Mouse (Mus musculus) small intestine, adult 2 months (tissue): ENCODE measurements around the gene Gm10198. TPM values are rescaled to one million over a fixed set of nuclear protein-coding genes. Genes with fewer than 3 reads are reported as not detected.

Experiments
- H3K27ac ChIP-seq: fragments of 200-500 bp; 2 replicates; pipeline ENCODE4 v1.5.1; 2012; ENCODE audit warnings: low read depth, low read length, control low read depth, inconsistent platforms; ENCODE audit not compliant: insufficient read depth
- H3K27me3 ChIP-seq: fragments of 200-500 bp; 2 replicates; pipeline ENCODE4 v1.6.1; 2012; ENCODE audit warnings: mild to moderate bottlenecking, moderate library complexity, low read length, inconsistent platforms; ENCODE audit not compliant: control insufficient read depth, insufficient read depth
- H3K36me3 ChIP-seq: fragments of 200-500 bp; 2 replicates; pipeline ENCODE4 v1.6.1; 2012; ENCODE audit warnings: mild to moderate bottlenecking, low read length, control low read depth, inconsistent platforms; ENCODE audit not compliant: control insufficient read depth, insufficient read depth
- H3K4me1 ChIP-seq: fragments of 200-500 bp; 2 replicates; pipeline ENCODE4 v1.6.1; 2012; ENCODE audit warnings: low read length, inconsistent platforms, mixed read lengths; ENCODE audit not compliant: control insufficient read depth, insufficient read depth, insufficient read length
- H3K4me3 ChIP-seq: fragments of 200-500 bp; 2 replicates; pipeline ENCODE4 v1.5.1; 2012; ENCODE audit warnings: low read depth, mild to moderate bottlenecking, control low read depth, inconsistent platforms, low read length, moderate library complexity
- CTCF ChIP-seq: fragments of 200-500 bp; IDR thresholded peaks from 2 replicates; pipeline ENCODE4 v1.5.1; 2012; ENCODE audit warnings: low read depth, mild to moderate bottlenecking, control low read depth, inconsistent platforms, low read length, moderate library complexity, mixed read lengths; ENCODE audit not compliant: insufficient replicate concordance, insufficient read length; ENCODE audit errors: extremely low read depth
- POLR2A ChIP-seq: fragments of 200-500 bp; IDR thresholded peaks from 2 replicates; pipeline ENCODE4 v1.6.1; 2012; ENCODE audit warnings: low read depth, mild to moderate bottlenecking, control low read depth, inconsistent platforms, low read length, moderate library complexity
- WGBS: fragments of 180-500 bp; shearing (Covaris S2); methylation state at CpG from one replicate; pipeline ENCODE4 v1.1.7; 2018; 5-methylcytosine and 5-hydroxymethylcytosine counted together
- polyA plus RNA-seq: library from polyadenylated mRNA; depleted of rRNA; stranded (reverse); fragments of >200 nt; gene quantifications from 2 replicates; pipeline ENCODE4 v1.2.3, GENCODE M21; 2012

Gm10198 gene
- polyA plus RNA-seq, 1 experiment, result not detected

DNA sequence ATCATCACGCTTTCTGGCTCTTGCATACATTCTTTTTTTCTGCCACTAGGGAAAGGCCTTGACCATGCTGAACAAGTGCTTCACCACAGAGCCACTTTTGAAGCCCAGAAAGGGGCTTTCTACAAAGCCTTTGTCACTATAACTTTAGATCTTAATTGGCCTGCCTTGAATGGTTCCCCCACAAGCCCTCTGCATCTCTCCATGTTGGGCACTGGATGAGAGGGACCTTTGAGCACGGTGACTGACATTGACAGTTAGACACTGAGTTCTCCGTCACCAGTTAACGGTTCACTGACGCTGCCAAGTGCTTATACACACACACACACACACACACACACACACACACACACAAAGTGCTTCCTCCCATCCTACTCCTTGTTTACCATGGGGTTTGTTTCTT is 30.0 kb upstream of the Gm10198 start:
- 81% methylated on average over 5 of the region's 5 CpGs for WGBS
- no peaks in the 10 kb centered on the region for H3K36me3 ChIP-seq
- H3K4me1 ChIP-seq, result peaks cover 2% of the 10 kb centered on the region; the same call in 1 of the 2 replicates
- TF ChIP-seq POLR2A, result no peak
- no peak for TF ChIP-seq CTCF
- H3K27me3 ChIP-seq, result no peaks in the 10 kb centered on the region
- no peak overlapping the region for H3K27ac ChIP-seq
- no peak overlapping the region for H3K4me3 ChIP-seq

- TF ChIP-seq POLR2A (no peak), CTCF (peak; percentile 55; the same call in 1 of the 2 replicates)
- WGBS, result 30% methylated on average over 4 of the region's 4 CpGs
- no peaks in the 10 kb centered on the region for H3K27me3 ChIP-seq
Measured at GRCm38 (mm10) chr13:111574196-111574595, 18.4 kb upstream of the Gm10198 start.

DNA sequence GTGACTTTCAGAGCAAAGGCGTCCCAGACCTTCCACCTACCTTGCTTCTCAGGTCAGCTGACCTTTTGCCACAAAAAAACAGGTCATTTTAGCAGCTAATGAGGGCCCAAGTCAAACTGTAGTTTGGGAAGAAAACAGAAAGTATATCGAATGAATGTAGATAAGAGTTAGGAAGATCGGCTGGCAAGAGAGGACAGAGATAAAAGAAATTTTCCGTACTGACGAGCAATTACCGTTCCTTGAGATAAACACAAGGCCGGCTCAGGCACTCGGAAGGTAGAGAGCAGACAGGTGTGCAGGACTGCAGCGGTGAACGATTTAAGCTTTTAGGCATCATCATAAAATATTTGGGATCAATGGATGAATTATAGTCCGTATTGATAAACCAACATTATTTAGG is 15.4 kb upstream of the Gm10198 start:
- WGBS, result 55% methylated on average over 11 of the region's 11 CpGs
- TF ChIP-seq CTCF, result no peak
- no peak for TF ChIP-seq POLR2A
- H3K36me3 ChIP-seq, result no peaks in the 10 kb centered on the region
- H3K27ac ChIP-seq, result no peak overlapping the region
- H3K27me3 ChIP-seq, result no peaks in the 10 kb centered on the region
- no peak overlapping the region for H3K4me3 ChIP-seq
- H3K4me1 ChIP-seq, result no peaks in the 10 kb centered on the region

More at GRCm38 (mm10) chr13:111574196-111574595, 18.4 kb upstream of the Gm10198 start:
- Histone ChIP-seq H3K4me3 (no peak overlapping the region), H3K36me3 (no peaks in the 10 kb centered on the region), H3K27ac (no peak overlapping the region), H3K4me1 (no peaks in the 10 kb centered on the region; the same call in 1 of the 2 replicates)

- Histone ChIP-seq H3K27me3 (no peaks in the 10 kb centered on the region), H3K4me1 (no peaks in the 10 kb centered on the region), H3K36me3 (no peaks in the 10 kb centered on the region), H3K4me3 (no peak overlapping the region), H3K27ac (no peak overlapping the region)
- TF ChIP-seq CTCF, result no peak
- 87% methylated on average over 10 of the region's 10 CpGs for WGBS
Measured at GRCm38 (mm10) chr13:111580054-111580453, 12.5 kb upstream of the Gm10198 start.

- TF ChIP-seq CTCF (no peak), POLR2A (no peak)
- Histone ChIP-seq H3K36me3 (no peaks in the 10 kb centered on the region), H3K4me3 (no peak overlapping the region), H3K27ac (peak overlapping the region; percentile 87), H3K4me1 (peaks cover 19% of the 10 kb centered on the region; the same call in 1 of the 2 replicates), H3K27me3 (no peaks in the 10 kb centered on the region)
- WGBS, result 38% methylated on average over 7 of the region's 7 CpGs
Measured at GRCm38 (mm10) chr13:111598111-111598510, 5.5 kb downstream of the Gm10198 start.

DNA sequence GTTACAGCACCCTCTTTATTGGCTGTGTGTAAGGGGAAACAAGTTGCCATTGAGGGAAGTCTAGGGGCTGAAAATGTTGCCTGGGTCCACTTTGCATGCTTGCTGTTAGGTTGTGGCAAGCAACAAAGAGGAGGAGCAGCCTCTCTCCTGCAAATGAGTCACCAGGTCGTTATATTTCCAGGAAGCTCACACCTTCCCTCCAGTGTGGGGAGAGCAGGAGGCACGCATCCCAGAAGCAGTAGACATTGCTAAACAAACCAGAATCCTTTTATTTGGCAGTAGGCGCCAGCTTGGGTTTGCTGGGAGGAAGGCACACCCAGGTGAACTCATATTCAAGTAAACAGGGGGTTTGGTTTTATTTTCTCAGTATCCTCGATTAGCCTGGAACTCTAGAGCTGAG is 8.8 kb downstream of the Gm10198 start:
- peaks cover 16% of the 10 kb centered on the region; the same call in 1 of the 2 replicates for H3K4me1 ChIP-seq
- 17% methylated on average over 4 of the region's 4 CpGs for WGBS
- no peak for TF ChIP-seq POLR2A
- TF ChIP-seq CTCF, result no peak
- H3K27me3 ChIP-seq, result no peaks in the 10 kb centered on the region
- no peak overlapping the region for H3K4me3 ChIP-seq
- H3K27ac ChIP-seq, result peak overlapping the region; percentile 72
- no peaks in the 10 kb centered on the region for H3K36me3 ChIP-seq

- WGBS, result 78% methylated on average over 5 of the region's 5 CpGs
- no peaks in the 10 kb centered on the region for H3K27me3 ChIP-seq
- no peak overlapping the region for H3K27ac ChIP-seq
- no peak for TF ChIP-seq CTCF
- no peak for TF ChIP-seq POLR2A
- no peak overlapping the region for H3K4me3 ChIP-seq
- H3K36me3 ChIP-seq, result no peaks in the 10 kb centered on the region
- H3K4me1 ChIP-seq, result peaks cover 9% of the 10 kb centered on the region; the same call in 1 of the 2 replicates
Measured at GRCm38 (mm10) chr13:111604826-111605225, 12.2 kb downstream of the Gm10198 start.

GRCm38 (mm10) chr13:111616168-111617125 is 23.9 kb downstream of the Gm10198 start:
- TF ChIP-seq POLR2A (no peak), CTCF (no peak)
- WGBS, result 78% methylated on average over 13 of the region's 13 CpGs
- Histone ChIP-seq H3K36me3 (no peaks in the 10 kb centered on the region), H3K27me3 (no peaks in the 10 kb centered on the region), H3K4me1 (no peaks in the 10 kb centered on the region; the same call in 1 of the 2 replicates), H3K4me3 (no peak overlapping the region), H3K27ac (no peak overlapping the region)
